Mouse (Mus musculus) neural tube, embryonic 14.5 days (tissue): Measurements from ENCODE around the gene Atp8b4. TPM values are rescaled to one million over a fixed set of nuclear protein-coding genes. Genes with fewer than 3 reads are reported as not detected.
"Not testable (repeated sequence)": the region's sequence is repeated elsewhere in the genome, so short reads cannot be mapped to it uniquely, and the experiment has no call there.

Experiments used
- ATAC-seq: fragments of 200-750 bp; cut with Nextera tagmentation; 2 replicates; pipeline ENCODE4 v1.8.0; 2017; ENCODE audit warnings: low read depth, mild to moderate bottlenecking, moderate TSS enrichment, moderate library complexity
- H3K27ac ChIP-seq: fragments of 300-500 bp; sonication (generic); 2 replicates; pipeline ENCODE4 v1.5.1; 2014; ENCODE audit warnings: low read depth, mild to moderate bottlenecking, control low read depth, low read length, moderate library complexity, mixed read lengths
- H3K27me3 ChIP-seq: fragments of 300-500 bp; sonication (generic); 2 replicates; pipeline ENCODE4 v1.6.1; 2014; ENCODE audit warnings: low read length; ENCODE audit not compliant: control insufficient read depth, insufficient read depth
- H3K36me3 ChIP-seq: fragments of 300-500 bp; sonication (generic); 2 replicates; pipeline ENCODE4 v1.6.1; 2014; ENCODE audit warnings: low read length, mixed read lengths; ENCODE audit not compliant: control insufficient read depth, insufficient read depth
- H3K4me1 ChIP-seq: fragments of 300-500 bp; sonication (generic); 2 replicates; pipeline ENCODE4 v1.6.1; 2014; ENCODE audit warnings: low read length; ENCODE audit not compliant: control insufficient read depth, insufficient read depth
- H3K4me2 ChIP-seq: fragments of 300-500 bp; sonication (generic); 2 replicates; pipeline ENCODE4 v1.6.1; 2014; ENCODE audit warnings: mild to moderate bottlenecking, low read depth, low read length, control low read depth
- H3K4me3 ChIP-seq: fragments of 300-500 bp; sonication (generic); 2 replicates; pipeline ENCODE4 v1.5.1; 2014; ENCODE audit warnings: low read depth, low read length, control low read depth, mixed read lengths
- H3K9ac ChIP-seq: fragments of 300-500 bp; sonication (generic); replicated peaks from 2 replicates; pipeline ENCODE4 v1.6.1; 2014; ENCODE audit warnings: low read depth, mild to moderate bottlenecking, control low read depth, low read length, mixed read lengths
- H3K9me3 ChIP-seq: fragments of 300-500 bp; sonication (generic); 2 replicates; pipeline ENCODE4 v1.6.1; 2016; ENCODE audit warnings: low read length; ENCODE audit not compliant: control insufficient read depth
- WGBS: fragments of 180-500 bp; shearing (Covaris S2); extraction: QIAGEN DNeasy Blood & Tissue Kit; methylation state at CpG from one replicate; pipeline ENCODE4 v1.1.7; 2014; 5-methylcytosine and 5-hydroxymethylcytosine counted together
- polyA plus RNA-seq: library from polyadenylated mRNA; unstranded; fragments of >200 nt; fragmentation: Nextera tagmentation; extraction: Ambion mirVana; gene quantifications from 2 replicates; pipeline ENCODE4 v1.2.1, GENCODE M21; 2014

Atp8b4 gene
- polyA plus RNA-seq, 1 experiment from 2014 or later = 0.03 TPM

DNA sequence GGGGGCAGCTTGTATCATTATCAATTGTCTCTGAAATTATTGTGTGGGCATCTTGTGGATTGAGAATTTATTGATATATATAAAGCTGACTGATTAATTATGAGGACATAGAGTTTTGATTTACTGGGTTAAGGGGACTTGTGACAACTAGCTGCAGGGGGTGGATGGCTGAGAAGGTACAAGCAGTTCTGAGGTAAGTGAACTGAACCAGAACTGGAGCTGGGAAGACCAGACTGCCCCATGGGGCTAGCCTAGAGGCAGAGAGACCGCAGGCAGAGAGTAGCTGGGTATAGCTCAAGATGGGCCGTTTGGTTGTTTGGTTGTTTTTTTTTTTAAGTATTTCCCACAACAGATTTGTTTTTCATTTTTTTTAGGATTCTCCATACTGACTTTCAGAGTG, 23.8 kb upstream of the Atp8b4 start:
- no peak overlapping the region for H3K4me3 ChIP-seq
- no peak for ATAC-seq
- WGBS = 87% methylated on average over 2 of the region's 2 CpGs

DNA sequence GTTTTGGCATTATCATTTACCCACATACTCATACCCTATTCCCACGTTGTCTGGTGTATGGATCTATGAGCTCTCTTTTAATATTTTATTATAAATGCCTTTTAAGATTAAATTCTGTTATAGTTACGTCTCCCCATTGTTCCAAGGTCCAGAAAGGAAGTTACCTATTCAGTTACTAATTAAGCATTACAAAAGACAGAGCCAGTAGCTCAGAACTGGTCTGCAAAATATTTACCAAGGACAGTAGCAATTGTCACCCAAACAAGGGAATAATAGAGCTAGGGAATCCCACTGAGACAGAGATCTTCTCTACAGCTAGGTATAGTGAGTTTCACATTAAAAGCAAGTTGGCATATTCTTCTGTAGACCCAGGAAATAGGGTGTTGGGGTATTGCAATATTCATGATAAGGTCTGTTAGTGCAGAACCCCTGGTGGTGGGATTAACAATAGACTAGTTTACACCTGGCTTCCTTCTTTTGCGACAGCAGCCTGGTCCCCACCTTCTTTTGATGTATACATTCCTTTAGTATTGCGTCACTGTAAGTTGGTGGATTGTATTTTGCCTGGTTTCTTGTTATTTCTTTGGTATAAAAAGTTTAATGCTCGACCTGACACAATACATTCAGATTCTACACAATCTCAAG, 22.7 kb upstream of the Atp8b4 start:
- H3K36me3 ChIP-seq, H3K4me1 ChIP-seq, H3K27ac ChIP-seq, H3K9me3 ChIP-seq, H3K9ac ChIP-seq, H3K4me2 ChIP-seq, ATAC-seq, H3K27me3 ChIP-seq, H3K4me3 ChIP-seq: not testable (repeated sequence)
- 67% methylated on average over 5 of the region's 5 CpGs for WGBS

More for the DNA sequence above, 23.8 kb upstream of the Atp8b4 start:
- Histone ChIP-seq H3K36me3 (no peaks in the 10 kb centered on the region), H3K4me2 (no peak overlapping the region), H3K4me1 (no peaks in the 10 kb centered on the region), H3K9me3 (no peaks in the 10 kb centered on the region), H3K9ac (no peak overlapping the region), H3K27ac (no peak overlapping the region), H3K27me3 (no peaks in the 10 kb centered on the region)

DNA sequence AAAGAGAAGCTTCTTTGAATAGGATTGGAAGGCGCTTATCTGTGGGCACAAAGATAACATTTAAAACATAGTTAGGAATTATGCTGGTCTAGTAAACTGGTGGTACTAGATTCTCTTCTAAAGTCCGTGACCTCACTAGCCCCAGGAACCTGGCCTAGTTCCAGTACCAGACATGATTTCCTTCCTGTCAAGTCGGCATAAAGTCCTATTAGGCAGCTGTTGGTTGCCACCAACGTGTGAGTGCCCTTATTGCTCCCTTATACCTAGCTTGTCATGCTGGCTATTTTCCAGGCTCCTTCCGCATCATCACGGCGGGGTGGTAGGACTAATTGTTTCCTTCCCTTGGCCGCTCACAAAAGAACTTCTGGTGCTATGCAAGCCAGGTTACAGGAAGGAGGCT, 21.6 kb upstream of the Atp8b4 start:
- no peak for ATAC-seq
- Histone ChIP-seq H3K9me3 (no peaks in the 10 kb centered on the region), H3K9ac (no peak overlapping the region), H3K36me3 (no peaks in the 10 kb centered on the region), H3K27ac (no peak overlapping the region), H3K4me1 (no peaks in the 10 kb centered on the region), H3K4me3 (no peak overlapping the region), H3K4me2 (no peak overlapping the region), H3K27me3 (no peaks in the 10 kb centered on the region)
- WGBS = 61% methylated on average over 8 of the region's 8 CpGs

DNA sequence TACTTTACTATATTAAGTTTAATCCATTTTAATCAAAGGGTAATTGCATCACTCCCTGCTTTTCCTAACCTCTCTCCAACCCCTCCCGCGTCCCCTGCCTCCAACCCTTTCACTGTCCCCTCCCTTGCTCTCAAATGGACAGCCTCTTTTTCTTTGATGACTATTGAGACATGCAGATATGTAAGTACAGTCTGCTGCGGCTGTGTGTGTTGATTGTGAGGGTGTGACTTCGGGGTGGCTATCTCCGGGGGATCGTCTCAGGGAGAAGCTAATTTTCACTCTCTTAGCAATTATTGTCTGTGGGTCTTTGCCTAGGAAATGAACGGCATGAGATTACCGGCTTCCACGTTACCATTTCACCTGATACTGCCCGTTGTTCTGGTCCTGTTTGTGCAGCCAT, 21.0 kb upstream of the Atp8b4 start:
- H3K4me1 ChIP-seq = no peaks in the 10 kb centered on the region
- no peak overlapping the region for H3K4me2 ChIP-seq
- no peaks in the 10 kb centered on the region for H3K27me3 ChIP-seq
- peak; percentile 44; the same call in 1 of the 2 replicates for ATAC-seq
- no peak overlapping the region for H3K4me3 ChIP-seq
- H3K27ac ChIP-seq = no peak overlapping the region
- H3K9me3 ChIP-seq = no peaks in the 10 kb centered on the region
- H3K9ac ChIP-seq = no peak overlapping the region
- 79% methylated on average over 10 of the region's 10 CpGs for WGBS
- H3K36me3 ChIP-seq = no peaks in the 10 kb centered on the region

DNA sequence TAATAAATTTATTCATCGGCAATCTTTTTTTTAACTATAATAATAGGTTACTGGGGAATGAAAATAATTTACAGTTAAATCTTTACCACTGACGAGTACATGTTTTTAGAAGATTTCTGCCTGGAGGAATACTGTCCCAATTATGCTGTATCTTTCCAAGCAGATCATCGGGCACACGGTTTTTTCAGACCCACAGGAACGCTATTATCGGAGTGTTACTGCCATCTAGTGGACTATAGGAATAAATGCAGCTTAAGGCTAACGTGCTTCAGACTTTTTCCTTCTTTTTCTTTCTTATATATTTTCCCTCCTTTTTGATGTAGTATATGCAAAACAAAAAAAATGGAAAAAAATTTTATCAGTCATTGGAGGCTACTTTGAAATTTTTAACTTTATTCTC, 20.4 kb upstream of the Atp8b4 start:
- H3K4me1 ChIP-seq = no peaks in the 10 kb centered on the region
- H3K9me3 ChIP-seq = no peaks in the 10 kb centered on the region
- H3K4me2 ChIP-seq = no peak overlapping the region
- no peak overlapping the region for H3K9ac ChIP-seq
- H3K36me3 ChIP-seq = no peaks in the 10 kb centered on the region
- no peak overlapping the region for H3K27ac ChIP-seq
- WGBS = 13% methylated on average over 7 of the region's 7 CpGs
- no peak overlapping the region for H3K4me3 ChIP-seq
- H3K27me3 ChIP-seq = no peaks in the 10 kb centered on the region
- peak; percentile 81 for ATAC-seq

DNA sequence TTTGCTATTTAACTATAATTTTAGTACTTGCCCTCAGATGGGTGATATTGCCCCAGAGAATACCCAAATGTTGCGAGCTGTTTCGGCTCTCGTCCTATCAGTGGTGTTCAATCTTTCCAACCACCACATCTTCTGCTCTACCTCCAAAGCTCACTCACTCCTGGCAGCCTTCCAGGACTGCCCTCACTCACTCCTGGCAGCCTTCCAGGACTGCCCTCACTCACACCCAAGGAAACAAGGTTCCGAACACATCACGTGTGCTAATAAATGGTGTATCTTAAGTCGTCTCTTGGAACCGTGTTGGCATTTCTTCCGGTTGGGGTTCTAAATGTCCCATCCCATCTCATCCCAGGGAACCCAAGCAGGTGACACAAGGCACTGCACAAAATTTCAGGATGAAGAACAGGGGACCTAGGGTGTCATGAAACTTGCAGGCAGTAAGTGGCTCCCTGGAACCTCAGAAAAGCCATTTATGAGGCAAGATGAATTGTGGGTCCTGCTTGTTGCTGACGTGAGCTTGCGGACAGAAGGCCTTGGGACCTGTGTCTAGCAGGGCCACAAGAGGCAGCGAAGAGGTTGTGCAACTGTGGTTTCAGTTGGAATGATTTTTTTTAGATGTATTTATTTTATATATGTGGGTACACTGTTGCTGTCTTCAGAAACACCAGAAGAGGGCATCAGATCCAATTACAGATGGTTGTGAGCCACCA, 19.6 kb upstream of the Atp8b4 start:
- no peak for ATAC-seq
- Histone ChIP-seq H3K4me2 (no peak overlapping the region), H3K27me3 (no peaks in the 10 kb centered on the region), H3K4me3 (no peak overlapping the region), H3K36me3 (no peaks in the 10 kb centered on the region), H3K9ac (no peak overlapping the region), H3K9me3 (no peaks in the 10 kb centered on the region), H3K27ac (no peak overlapping the region), H3K4me1 (no peaks in the 10 kb centered on the region)
- 78% methylated on average over 11 of the region's 11 CpGs for WGBS

DNA sequence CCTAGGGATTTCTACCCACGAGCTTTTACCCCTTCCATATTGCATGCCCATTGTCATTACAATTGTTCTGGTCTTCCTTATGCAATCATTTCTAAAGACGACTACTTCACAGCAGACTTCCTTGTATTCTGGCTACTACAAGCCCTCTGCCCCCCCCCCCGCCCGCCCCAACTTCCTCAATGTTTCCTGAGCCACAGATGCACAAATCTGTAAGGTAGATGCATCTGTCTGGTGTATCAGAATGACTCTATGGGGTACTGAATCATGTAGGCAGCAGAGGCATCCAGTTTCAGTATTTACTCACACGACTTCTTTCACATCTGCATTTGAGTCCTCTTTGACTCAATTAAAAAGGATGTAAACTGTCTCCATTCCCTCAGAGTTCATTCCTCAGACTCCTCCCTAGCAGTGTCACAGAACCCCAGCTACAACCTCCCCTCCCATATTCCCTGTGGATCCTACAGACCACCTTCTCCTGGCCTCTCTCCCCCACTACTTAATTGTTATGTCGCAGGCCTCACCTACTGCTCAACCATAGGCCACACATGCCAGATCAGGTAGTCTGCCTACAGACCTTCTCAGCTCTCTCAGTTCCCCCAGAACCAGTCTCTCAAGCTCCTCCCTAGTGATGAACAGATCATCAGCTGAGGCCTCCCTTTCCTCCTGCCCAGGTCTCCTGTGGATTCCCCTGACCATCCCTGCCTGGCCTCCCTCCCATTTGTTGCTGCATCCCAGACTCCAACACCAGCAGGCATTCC, 14.8 kb upstream of the Atp8b4 start:
- H3K9me3 ChIP-seq = no peaks in the 10 kb centered on the region

DNA sequence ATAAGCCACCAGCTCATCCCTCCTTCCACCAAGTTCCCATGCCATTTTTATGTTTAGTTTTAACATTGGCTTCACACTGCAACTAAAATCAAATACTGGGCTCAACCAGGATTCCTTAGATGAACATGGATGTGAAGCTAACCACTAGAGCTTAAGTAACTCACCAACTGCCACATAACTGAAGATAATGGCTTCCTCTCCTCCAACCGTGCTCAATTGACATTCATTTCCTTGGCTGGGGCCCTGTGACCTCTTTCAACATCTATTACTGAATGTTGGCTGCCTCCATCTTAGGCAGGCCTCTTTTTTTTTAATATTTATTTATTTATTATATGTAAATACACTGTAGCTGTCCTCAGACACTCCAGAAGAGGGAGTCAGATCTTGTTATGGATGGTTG, 7.8 kb upstream of the Atp8b4 start:
- 73% methylated on average over 1 of the region's 1 CpGs for WGBS
- Histone ChIP-seq H3K9me3 (no peaks in the 10 kb centered on the region), H3K27ac (no peak overlapping the region), H3K4me3 (no peak overlapping the region), H3K36me3 (no peaks in the 10 kb centered on the region), H3K27me3 (no peaks in the 10 kb centered on the region), H3K4me2 (no peak overlapping the region), H3K4me1 (no peaks in the 10 kb centered on the region), H3K9ac (no peak overlapping the region)
- no peak for ATAC-seq

More for the DNA sequence above, 14.8 kb upstream of the Atp8b4 start:
- Histone ChIP-seq H3K9ac (no peak overlapping the region), H3K4me3 (no peak overlapping the region), H3K4me1 (no peaks in the 10 kb centered on the region), H3K4me2 (no peak overlapping the region), H3K27ac (no peak overlapping the region), H3K36me3 (no peaks in the 10 kb centered on the region), H3K27me3 (no peaks in the 10 kb centered on the region)
- ATAC-seq = no peak
- 78% methylated on average over 6 of the region's 6 CpGs for WGBS

DNA sequence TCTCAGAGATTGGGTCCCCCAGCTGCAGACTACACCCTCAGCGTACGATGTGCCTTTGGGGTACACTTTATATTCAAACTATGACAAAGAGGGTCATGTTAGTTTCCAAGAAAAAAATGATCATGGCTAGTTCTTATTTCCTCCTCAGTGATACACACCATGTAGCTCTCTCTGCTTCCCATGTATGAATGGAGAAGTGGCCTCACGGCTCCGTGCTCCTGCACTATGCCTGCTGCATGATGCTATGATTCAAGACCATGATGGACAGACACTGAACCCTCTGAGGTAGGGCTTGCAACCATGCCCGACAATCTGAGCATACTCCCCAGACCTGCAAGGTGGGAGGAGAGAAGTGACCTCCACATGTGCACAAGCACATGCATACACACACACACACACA, 7.0 kb upstream of the Atp8b4 start:
- Histone ChIP-seq H3K4me3 (no peak overlapping the region), H3K27me3 (no peaks in the 10 kb centered on the region), H3K4me1 (no peaks in the 10 kb centered on the region), H3K9me3 (no peaks in the 10 kb centered on the region), H3K27ac (no peak overlapping the region), H3K9ac (no peak overlapping the region), H3K4me2 (no peak overlapping the region), H3K36me3 (no peaks in the 10 kb centered on the region)
- ATAC-seq = no peak
- 92% methylated on average over 5 of the region's 5 CpGs for WGBS
